In genomic region chr15:9742172-9742571, GRCm38 (mm10) we compare ENCODE assay signal across 21 mouse cellular contexts.
"Had no signal": no experiment of that assay in that cellular context is flagged by ENCODE, and none has a peak within 500 bp of the region (broad histone marks: within the 10 kb centered on the region; RNA-seq: fewer than 3 reads in every experiment).

No protein-coding gene starts in this region.

- ATAC-seq: intestine, embryonic 16.5 days; lung, postnatal 0 days had no signal

- H3K9ac ChIP-seq: limb, embryonic 13.5 days; liver, embryonic 13.5 days; lung, embryonic 14.5 days; neural tube, embryonic 12.5 days; neural tube, embryonic 15.5 days; stomach, embryonic 15.5 days had no signal

- H3K4me2 ChIP-seq: limb, embryonic 13.5 days; liver, embryonic 13.5 days; lung, embryonic 14.5 days; midbrain, embryonic 11.5 days; neural tube, embryonic 12.5 days; neural tube, embryonic 15.5 days; stomach, embryonic 15.5 days had no signal

- H3K4me1 ChIP-seq: limb, embryonic 10.5 days; limb, embryonic 13.5 days; liver, embryonic 13.5 days; neural tube, embryonic 12.5 days; neural tube, embryonic 15.5 days; stomach, embryonic 15.5 days had no signal

- H3K9me3 ChIP-seq: limb, embryonic 10.5 days; limb, embryonic 13.5 days; liver, embryonic 13.5 days; neural tube, embryonic 12.5 days; neural tube, embryonic 15.5 days; stomach, embryonic 15.5 days had no signal

- H3K4me3 ChIP-seq: limb, embryonic 10.5 days; limb, embryonic 13.5 days; liver, embryonic 13.5 days; neural tube, embryonic 12.5 days; neural tube, embryonic 15.5 days; stomach, embryonic 15.5 days had no signal

- H3K27ac ChIP-seq: limb, embryonic 10.5 days; limb, embryonic 13.5 days; liver, embryonic 13.5 days; macrophage; neural tube, embryonic 12.5 days; neural tube, embryonic 15.5 days; stomach, embryonic 15.5 days had no signal

- DNase-seq: kidney, adult 18-20 months; kidney, adult 9 months; kidney, postnatal 14 days; kidney, postnatal 4 days; liver; liver, embryonic 13.5 days; lung, embryonic 14.5 days; midbrain, embryonic 14.5 days; retina, postnatal 1 day; right cerebral cortex, postnatal 14 days; right cerebral cortex, postnatal 4 days; thymus, postnatal 4 days had no signal

- H3K36me3 ChIP-seq: limb, embryonic 10.5 days; limb, embryonic 13.5 days; liver, embryonic 13.5 days; neural tube, embryonic 12.5 days; neural tube, embryonic 15.5 days; stomach, embryonic 15.5 days had no signal

- H3K27me3 ChIP-seq: limb, embryonic 13.5 days; liver, embryonic 13.5 days; neural tube, embryonic 12.5 days; neural tube, embryonic 15.5 days; stomach, embryonic 15.5 days had no signal
